Mouse (Mus musculus) heart, postnatal 14 days (tissue): ENCODE data around the gene Ccdc38. TPM values are rescaled to one million over a fixed set of nuclear protein-coding genes. Genes with fewer than 3 reads are reported as not detected.

ENCODE experiments used
- DNase-seq, 2 experiments: peaks; one replicate each; pipeline ENCODE4 v3.0.0; 2021 to 2022
- intact Hi-C: fragments of 180-260 bp; cut with DNase I; formaldehyde crosslinking; loops from one replicate; pipeline ENCODE4 v1.15.1; 2025
- long read RNA-seq, 2 experiments: library from polyadenylated mRNA; stranded (forward); transcript quantifications; one replicate each; pipeline ENCODE4 v2.0.0; 2021
- total RNA-seq, 2 experiments: library from RNA; stranded (reverse); gene quantifications; 2 replicates each; pipeline ENCODE4 v1.2.3; 2021

The Ccdc38 gene
- not detected for total RNA-seq
- long read RNA-seq, experiment 1, partial matches to known transcripts: 0 of 1 reads
- long read RNA-seq, experiment 1, other reads (novel, unspliced or antisense): 1 of 1 reads
- long read RNA-seq, experiment 2: 0 reads

GRCm38 (mm10) chr10:93540431-93541210 lies at the start of gene Ccdc38:
Gene Ccdc38 (plus strand): TSS chr10:93540632.
- DNase-seq: no peak

GRCm38 (mm10) chr10:93500864-93501263 lies 39.6 kb upstream of the Ccdc38 start:
- intact Hi-C loops: no loop called here
- no peak for DNase-seq

More at GRCm38 (mm10) chr10:93540431-93541210, at the start of gene Ccdc38:
- intact Hi-C loops: loop anchor here (10.0 kb wide), 1 partner anchor 496 kb away; no protein-coding TSS in a partner anchor

- intact Hi-C loops: no loop called here
- no peak for DNase-seq
Measured at GRCm38 (mm10) chr10:93501346-93501745, 39.1 kb upstream of the Ccdc38 start.

- DNase-seq: no peak
- intact Hi-C loops: no loop called here
Measured at GRCm38 (mm10) chr10:93508383-93508970, 32.0 kb upstream of the Ccdc38 start.

GRCm38 (mm10) chr10:93509532-93510153 lies 30.8 kb upstream of the Ccdc38 start:
- intact Hi-C loops: no loop called here
- no peak for DNase-seq

GRCm38 (mm10) chr10:93515419-93515818 lies 25.0 kb upstream of the Ccdc38 start:
- DNase-seq: no peak
- intact Hi-C loops: no loop called here

- no peak for DNase-seq
- intact Hi-C loops: no loop called here
Measured at GRCm38 (mm10) chr10:93515927-93516326, 24.5 kb upstream of the Ccdc38 start.

GRCm38 (mm10) chr10:93517754-93518153 lies 22.7 kb upstream of the Ccdc38 start:
- intact Hi-C loops: no loop called here
- no peak for DNase-seq

GRCm38 (mm10) chr10:93518186-93518585 lies 22.2 kb upstream of the Ccdc38 start:
- intact Hi-C loops: no loop called here
- DNase-seq: no peak

GRCm38 (mm10) chr10:93518620-93519019 lies 21.8 kb upstream of the Ccdc38 start:
- intact Hi-C loops: no loop called here
- DNase-seq: no peak

- DNase-seq: no peak
- intact Hi-C loops: no loop called here
Measured at GRCm38 (mm10) chr10:93519159-93519558, 21.3 kb upstream of the Ccdc38 start.

GRCm38 (mm10) chr10:93519756-93520155 lies 20.7 kb upstream of the Ccdc38 start:
- intact Hi-C loops: no loop called here
- no peak for DNase-seq

- intact Hi-C loops: no loop called here
Measured at GRCm38 (mm10) chr10:93520994-93521393, 19.4 kb upstream of the Ccdc38 start.

GRCm38 (mm10) chr10:93525329-93525728 lies 15.1 kb upstream of the Ccdc38 start:
- no peak for DNase-seq
- intact Hi-C loops: no loop called here

More at GRCm38 (mm10) chr10:93520994-93521393, 19.4 kb upstream of the Ccdc38 start:
- DNase-seq: no peak

GRCm38 (mm10) chr10:93538287-93538686 lies 2.1 kb upstream of the Ccdc38 start:
- intact Hi-C loops: no loop called here
- DNase-seq: no peak

GRCm38 (mm10) chr10:93538818-93539217 lies 1.6 kb upstream of the Ccdc38 start:
- intact Hi-C loops: no loop called here
- no peak for DNase-seq

- peak; percentile 84 to 85 for DNase-seq
- intact Hi-C loops: loop anchor here (10.0 kb wide), 1 partner anchor 495 kb away; no protein-coding TSS in a partner anchor
Measured at GRCm38 (mm10) chr10:93539775-93540430, 529 bp upstream of the Ccdc38 start, which contains the start of gene Amdhd1. Gene Amdhd1 (minus strand): TSS chr10:93540033.

GRCm38 (mm10) chr10:93541585-93541984 lies 1.2 kb downstream of the Ccdc38 start:
- intact Hi-C loops: loop anchor here (10.0 kb wide), 1 partner anchor 497 kb away; no protein-coding TSS in a partner anchor

GRCm38 (mm10) chr10:93542356-93542755 lies 1.9 kb downstream of the Ccdc38 start:
- DNase-seq: no peak
- intact Hi-C loops: loop anchor here (10.0 kb wide), 1 partner anchor 498 kb away; no protein-coding TSS in a partner anchor

More at GRCm38 (mm10) chr10:93541585-93541984, 1.2 kb downstream of the Ccdc38 start:
- DNase-seq: no peak

GRCm38 (mm10) chr10:93543176-93543575 lies 2.7 kb downstream of the Ccdc38 start:
- intact Hi-C loops: loop anchor here (10.0 kb wide), 1 partner anchor 498 kb away; no protein-coding TSS in a partner anchor
- no peak for DNase-seq
